Mouse (Mus musculus): Measurements from ENCODE around the gene Il2. TPM values are rescaled to one million over a fixed set of nuclear protein-coding genes. Genes with fewer than 3 reads are reported as not detected.

Il2 gene
- total RNA-seq, 2 experiments from 2014 or later: not detected

DNA sequence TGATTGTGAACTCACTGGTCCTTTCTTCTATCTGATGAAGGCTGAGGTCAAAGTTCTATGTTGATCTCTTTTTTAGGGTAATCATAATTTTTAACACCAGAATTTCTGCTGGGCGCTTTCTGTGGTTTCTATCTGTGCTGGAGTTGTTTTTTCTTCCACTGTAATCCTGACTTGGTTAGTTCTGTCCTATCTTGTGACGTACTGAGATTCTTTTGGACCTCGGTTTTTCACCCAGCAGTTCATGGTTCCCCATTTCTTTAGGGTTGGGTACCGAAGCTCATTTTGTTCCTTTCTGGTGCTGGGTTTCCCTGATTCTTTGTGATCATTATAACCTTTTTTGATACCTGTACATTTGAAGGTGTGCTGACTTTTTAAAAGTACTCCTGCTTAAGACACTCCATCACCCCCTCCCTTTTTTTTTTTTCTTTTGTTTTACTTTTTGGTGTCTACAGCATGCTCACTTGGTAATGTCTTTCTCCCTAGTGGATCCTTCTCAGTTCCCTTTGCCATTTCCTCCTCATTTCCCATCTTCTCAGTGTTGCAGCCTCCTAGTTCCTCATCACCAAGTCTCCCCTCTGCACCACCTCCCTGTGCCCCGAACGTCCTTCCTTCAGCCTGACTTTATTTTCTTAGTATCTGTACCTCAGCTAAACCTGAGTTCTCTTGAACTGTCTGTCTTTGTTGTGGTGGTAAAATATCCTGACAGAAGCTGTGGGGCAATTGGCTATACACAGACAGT lies 14.6 kb upstream of the Il2 start:
- DNase-seq: no peak
- H3K27ac ChIP-seq: no peak overlapping the region
- no peak overlapping the region for H3K4me3 ChIP-seq
- intact Hi-C loops (cut with DNase I): no loop called here
- no peak for TF ChIP-seq CTCF (IDR thresholded peaks at IDR 0.05)

DNA sequence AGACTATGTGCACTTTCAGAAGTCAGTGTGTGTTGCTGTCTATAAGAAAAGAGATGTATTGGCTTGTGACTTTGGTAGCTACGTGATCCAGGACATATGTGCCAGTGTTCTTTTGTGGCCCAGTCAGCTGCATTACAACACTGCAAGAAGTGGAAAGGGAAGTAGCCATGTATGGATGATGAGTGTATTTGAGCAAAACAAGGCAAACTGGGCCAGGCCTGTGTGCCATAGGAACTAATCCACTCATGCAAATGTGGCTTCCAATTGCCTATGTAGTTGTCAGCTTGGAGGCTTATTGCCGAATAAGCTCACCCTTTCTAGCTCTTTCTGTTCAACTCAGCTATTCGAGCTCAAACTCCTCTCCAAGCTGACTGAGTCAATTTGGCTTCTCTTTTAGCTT lies 13.4 kb upstream of the Il2 start:
- H3K4me3 ChIP-seq: no peak overlapping the region
- intact Hi-C loops (cut with DNase I): no loop called here
- TF ChIP-seq CTCF (IDR thresholded peaks at IDR 0.05): no peak
- H3K27ac ChIP-seq: no peak overlapping the region; the same call in 1 of the 2 replicates
- DNase-seq: no peak

DNA sequence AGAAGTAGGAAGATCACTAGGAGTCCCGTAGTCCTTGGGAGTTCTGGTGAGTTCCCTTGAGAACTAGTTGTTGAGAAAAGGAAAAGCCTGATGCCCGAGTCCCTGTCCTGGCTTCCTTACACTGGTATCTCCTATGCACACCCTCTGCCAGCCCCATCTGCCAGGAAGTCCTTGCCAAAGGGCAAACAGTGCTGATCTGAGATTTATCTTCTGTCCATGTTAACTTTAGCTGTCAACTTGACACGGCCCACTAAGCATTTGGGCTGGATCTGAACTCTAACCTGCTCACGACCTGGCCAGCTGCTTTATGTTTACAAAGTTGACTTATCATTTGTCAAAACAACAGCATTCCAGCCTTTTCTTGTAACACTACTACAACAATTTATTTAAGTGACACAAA lies 11.5 kb upstream of the Il2 start:
- Histone ChIP-seq H3K4me3 (no peak overlapping the region), H3K27ac (no peak overlapping the region)
- no peak for DNase-seq
- intact Hi-C loops (cut with DNase I): no loop called here
- TF ChIP-seq CTCF (IDR thresholded peaks at IDR 0.05): no peak

DNA sequence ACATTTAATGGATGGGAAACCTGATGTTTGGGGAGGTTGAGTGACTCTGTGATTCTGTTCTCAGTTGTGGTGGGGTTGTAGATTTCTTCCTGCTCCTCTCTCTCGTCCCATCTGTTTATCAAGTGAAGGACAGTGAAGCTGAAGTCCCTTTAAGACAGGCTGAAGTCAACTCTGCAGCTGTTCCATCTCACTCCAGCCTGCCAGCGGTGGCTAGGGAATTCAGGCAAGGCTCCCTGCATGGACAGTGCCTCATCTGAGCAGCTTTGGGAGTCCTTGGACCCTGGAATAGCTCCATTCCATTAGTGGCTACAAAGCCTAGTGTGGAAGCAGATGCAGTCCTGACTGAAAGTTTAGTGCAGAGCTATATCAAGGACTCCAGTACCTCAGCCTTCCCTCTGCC lies 3.3 kb upstream of the Il2 start:
- intact Hi-C loops (cut with DNase I): no loop called here
- peak; percentile 42 for DNase-seq
- Histone ChIP-seq H3K4me3 (no peak overlapping the region), H3K27ac (peak overlapping the region; percentile 31; the same call in 1 of the 2 replicates)
- no peak for TF ChIP-seq CTCF (IDR thresholded peaks at IDR 0.05)

DNA sequence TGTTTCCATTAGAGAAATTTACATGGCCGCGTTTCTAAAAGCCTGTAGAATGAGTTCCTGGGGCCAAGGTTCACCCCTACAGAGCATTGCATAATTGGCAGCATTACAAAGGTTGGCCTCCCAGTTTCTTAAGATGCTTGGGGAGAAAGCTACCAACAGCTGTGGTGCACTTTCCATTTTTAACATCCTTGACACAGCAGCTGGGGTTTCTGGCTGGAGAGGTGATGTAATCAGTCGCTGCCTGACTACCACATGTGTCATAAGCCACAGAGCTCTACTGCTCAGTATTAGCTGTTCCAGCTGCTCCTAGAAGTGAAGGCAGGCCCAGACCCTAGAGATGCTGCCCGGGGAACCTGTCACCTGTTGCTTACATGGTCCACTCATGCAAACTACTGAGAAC lies 2.5 kb upstream of the Il2 start:
- no peak for TF ChIP-seq CTCF (IDR thresholded peaks at IDR 0.05)
- intact Hi-C loops (cut with DNase I): no loop called here
- peak; percentile 37 for DNase-seq
- no peak overlapping the region for H3K27ac ChIP-seq
- H3K4me3 ChIP-seq: no peak overlapping the region

DNA sequence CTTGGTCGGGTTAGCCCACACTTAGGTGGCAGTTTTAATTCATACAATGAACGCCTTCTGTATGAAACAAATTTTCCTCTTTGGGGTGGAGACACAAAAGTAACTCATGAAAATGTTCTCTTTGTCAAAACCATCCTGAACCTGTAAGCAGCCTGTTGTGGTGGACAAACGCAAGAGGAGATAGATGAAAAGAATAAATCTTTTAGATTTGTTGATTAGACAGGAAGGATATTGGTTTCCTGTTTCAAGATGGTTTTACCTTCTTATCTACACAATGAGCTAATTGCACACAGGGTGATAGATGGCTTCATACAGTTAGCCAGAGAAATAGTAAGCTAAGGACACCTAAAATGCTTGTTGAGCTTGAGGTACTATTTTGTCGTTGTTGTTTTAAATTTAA lies 403 bp upstream of the Il2 start:
- Histone ChIP-seq H3K27ac (no peak overlapping the region), H3K4me3 (no peak overlapping the region)
- TF ChIP-seq CTCF (IDR thresholded peaks at IDR 0.05): no peak
- DNase-seq: no peak
- intact Hi-C loops (cut with DNase I): no loop called here

DNA sequence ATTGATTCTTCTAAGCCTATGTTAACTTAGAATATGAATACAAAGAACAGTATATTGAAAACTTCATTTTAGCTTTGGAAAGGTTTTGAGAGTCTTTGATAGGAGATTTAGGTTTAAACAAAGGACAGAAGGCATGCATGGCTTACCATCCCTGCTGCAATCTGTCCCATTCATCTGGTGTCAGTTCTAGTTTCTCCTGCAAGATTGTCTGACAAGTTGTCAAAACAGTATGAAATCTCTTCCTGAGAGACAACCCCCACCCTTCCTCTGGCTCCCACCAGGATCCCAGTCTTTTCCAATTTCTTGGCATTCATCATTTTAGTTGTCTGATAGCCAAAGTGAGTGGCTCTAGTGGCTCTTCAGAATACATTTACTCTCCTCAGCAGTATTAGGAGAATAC lies 35.0 kb downstream of the Il2 start:
- intact Hi-C loops (cut with DNase I): no loop called here
- TF ChIP-seq CTCF (IDR thresholded peaks at IDR 0.05): no peak
- no peak for DNase-seq
- no peak overlapping the region for H3K27ac ChIP-seq
- H3K4me3 ChIP-seq: no peak overlapping the region

DNA sequence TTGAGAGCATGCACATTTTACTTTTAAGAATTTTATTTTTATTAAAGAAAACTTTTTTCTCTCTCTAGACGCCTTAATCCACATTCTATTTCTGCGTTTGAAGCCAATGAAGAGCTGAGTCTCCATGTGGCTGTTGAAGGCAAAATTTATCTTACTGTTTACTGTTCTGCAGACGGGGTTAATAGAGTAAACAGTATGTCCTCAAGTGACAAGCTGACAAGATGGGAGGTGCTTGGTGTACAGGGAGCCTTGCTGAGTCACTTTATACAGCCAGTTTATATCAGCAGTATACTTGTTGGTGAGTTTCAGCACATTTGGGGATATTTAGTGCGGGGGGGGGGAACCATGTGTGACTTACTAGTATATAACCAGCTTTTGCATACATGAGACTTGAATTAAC lies 40.9 kb downstream of the Il2 start:
- Histone ChIP-seq H3K27ac (no peak overlapping the region), H3K4me3 (no peak overlapping the region)
- intact Hi-C loops (cut with DNase I): no loop called here
- no peak for DNase-seq
- TF ChIP-seq CTCF (IDR thresholded peaks at IDR 0.05): no peak

DNA sequence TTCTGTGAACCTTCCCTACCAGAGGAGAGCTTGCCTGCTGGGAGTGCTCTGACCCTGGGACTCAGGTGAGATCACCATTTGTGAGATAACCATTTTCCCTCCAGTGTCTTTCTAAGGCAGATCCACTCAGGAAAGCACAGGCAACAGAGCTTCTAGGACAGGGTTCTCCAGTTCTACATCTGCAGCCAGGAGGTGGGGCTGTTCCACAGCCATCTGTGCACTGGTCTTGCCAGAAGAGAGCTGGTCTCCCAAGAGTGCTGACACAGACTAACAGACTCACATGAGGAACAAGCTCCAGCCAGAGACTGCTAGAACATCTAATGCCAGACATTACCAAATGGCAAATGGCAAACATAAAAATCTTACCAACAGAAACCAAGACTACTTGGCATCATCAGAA lies 52.5 kb downstream of the Il2 start:
- TF ChIP-seq CTCF (IDR thresholded peaks at IDR 0.05): peak; percentile 49
- H3K27ac ChIP-seq: no peak overlapping the region
- intact Hi-C loops (cut with DNase I): loop anchor here (5.0 kb wide), 1 partner anchor 129 kb away; no protein-coding TSS in a partner anchor

More for the DNA sequence above, 52.5 kb downstream of the Il2 start:
- DNase-seq: peak; percentile 61
- H3K4me3 ChIP-seq: no peak overlapping the region

Other genes with a start within 250 kb of the Il2 start
- gene Adad1, start 62.4 kb downstream of the Il2 start, total RNA-seq (2021): not detected
- not detected for gene Il21, start 106.7 kb upstream of the Il2 start, total RNA-seq (2021)
- gene Bbs12, start 186.6 kb upstream of the Il2 start, total RNA-seq (2021): under 1 TPM; 0.18 to 0.47 TPM
- gene Cetn4, start 186.7 kb upstream of the Il2 start, total RNA-seq (2021): under 1 TPM in 1 of 2 experiments, not detected in 1; 0.36 TPM
- 10 to 100 TPM in 1 of 2 experiments, 1 to 10 TPM in 1; 5.4 to 12.1 TPM for gene Fgf2, start 222.4 kb upstream of the Il2 start, total RNA-seq (2021)

Data from gastrocnemius, adult 2 months (tissue).